Mouse (Mus musculus): Measurements from ENCODE around the gene St3gal4. TPM values are rescaled to one million over a fixed set of nuclear protein-coding genes. Genes with fewer than 3 reads are reported as not detected.
A peak's percentile ranks its signal among the peaks of the same experiment; 100 is the strongest.

The St3gal4 gene
- total and polyA plus RNA-seq, 3 experiments: 11.9 to 29.5 (median 26.1) TPM

DNA sequence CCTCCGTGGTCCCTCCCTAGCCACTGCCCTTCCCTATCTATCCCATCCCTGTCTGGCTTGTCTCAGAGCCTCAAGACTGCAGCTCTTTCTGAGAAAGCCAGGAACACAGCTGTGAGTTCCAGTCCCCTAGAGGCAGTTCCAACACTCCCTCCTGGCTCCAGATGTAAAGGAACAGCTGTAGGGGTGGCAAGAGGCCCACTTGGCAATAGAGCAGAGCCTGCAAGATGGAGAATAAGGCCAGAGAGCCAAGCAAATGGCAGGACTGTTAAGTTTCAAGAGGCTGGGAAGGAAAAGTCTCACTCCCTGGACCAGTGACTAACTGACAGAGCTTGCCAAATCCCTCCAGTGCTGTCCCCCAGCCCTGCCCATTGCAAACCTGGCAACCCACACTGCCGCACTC lies 73.3 kb downstream of the St3gal4 start:
- H3K9ac ChIP-seq (ENCODE audit: low read depth, low read length): no peak overlapping the region
- no peak for TF ChIP-seq POLR2A (IDR thresholded peaks at IDR 0.05; ENCODE audit: insufficient read depth, low read depth, low read length)
- TF ChIP-seq EP300 (IDR thresholded peaks at IDR 0.05; ENCODE audit: insufficient read depth, low read depth, low read length): peak; percentile 76; the same call in 1 of the 2 replicates
- peak; percentile 20; the same call in 1 of the 2 replicates for TF ChIP-seq CTCF (IDR thresholded peaks at IDR 0.05)
- intact Hi-C loops (cut with DNase I): loop anchor here (2.0 to 5.0 kb wide), 3 partner anchors 19 to 71 kb away; no protein-coding TSS in a partner anchor
- 11% methylated on average over 2 of the region's 2 CpGs for WGBS
- peaks cover 13% of the 10 kb centered on the region for H3K36me3 ChIP-seq (ENCODE audit: control insufficient read depth, insufficient read depth, low read length)
- no peaks in the 10 kb centered on the region for H3K27me3 ChIP-seq (ENCODE audit: control insufficient read depth, insufficient read depth, low read length)
- DNase-seq: peak; percentile 90 to 91
- H3K4me3 ChIP-seq: no peak overlapping the region
- H3K27ac ChIP-seq: peak overlapping the region; percentile 60
- H3K79me2 ChIP-seq (replicated peaks; ENCODE audit: control insufficient read depth, insufficient read depth, low read length): no peaks in the 10 kb centered on the region
- peaks cover 34% of the 10 kb centered on the region for H3K4me1 ChIP-seq (ENCODE audit: control insufficient read depth, insufficient read depth, low read length)

DNA sequence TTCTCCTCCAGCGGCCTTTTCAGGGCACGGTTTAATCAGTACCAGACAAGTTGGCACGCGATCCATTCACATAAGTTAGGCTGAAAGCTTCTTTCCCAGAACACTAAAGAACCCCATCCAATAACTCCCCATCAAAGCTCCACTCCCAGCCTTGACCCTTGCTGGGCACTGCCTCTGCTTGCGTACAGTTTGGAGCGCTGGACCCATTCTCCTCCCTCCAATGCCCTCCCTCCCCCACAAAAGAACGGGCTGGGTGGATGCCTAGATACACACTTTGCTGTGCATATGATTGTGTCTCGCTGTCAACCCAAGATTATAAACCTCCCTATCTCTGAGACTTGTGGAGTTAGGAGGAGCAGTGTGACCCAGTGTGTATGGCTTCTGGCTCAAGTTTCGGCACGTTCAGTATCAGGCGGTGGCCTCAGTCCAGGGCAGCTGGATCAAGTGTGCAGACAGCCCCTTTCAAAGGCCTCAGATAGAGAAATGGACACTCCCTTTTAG lies 74.0 kb downstream of the St3gal4 start:
- Histone ChIP-seq H3K9ac (ENCODE audit: low read depth, low read length) (no peak overlapping the region), H3K4me1 (ENCODE audit: control insufficient read depth, insufficient read depth, low read length) (peaks cover 32% of the 10 kb centered on the region), H3K27me3 (ENCODE audit: control insufficient read depth, insufficient read depth, low read length) (no peaks in the 10 kb centered on the region), H3K36me3 (ENCODE audit: control insufficient read depth, insufficient read depth, low read length) (peaks cover 10% of the 10 kb centered on the region), H3K4me3 (no peak overlapping the region), H3K79me2 (replicated peaks; ENCODE audit: control insufficient read depth, insufficient read depth, low read length) (no peaks in the 10 kb centered on the region), H3K27ac (peak overlapping the region; percentile 60)
- TF ChIP-seq CTCF (IDR thresholded peaks at IDR 0.05) (no peak), POLR2A (IDR thresholded peaks at IDR 0.05; ENCODE audit: insufficient read depth, low read depth, low read length) (no peak), EP300 (IDR thresholded peaks at IDR 0.05; ENCODE audit: insufficient read depth, low read depth, low read length) (no peak)
- DNase-seq: peak; percentile 68 to 71
- WGBS: 52% methylated on average over 11 of the region's 11 CpGs
- intact Hi-C loops (cut with DNase I): loop anchor here (2.0 to 5.0 kb wide), 3 partner anchors 18 to 72 kb away; no protein-coding TSS in a partner anchor

DNA sequence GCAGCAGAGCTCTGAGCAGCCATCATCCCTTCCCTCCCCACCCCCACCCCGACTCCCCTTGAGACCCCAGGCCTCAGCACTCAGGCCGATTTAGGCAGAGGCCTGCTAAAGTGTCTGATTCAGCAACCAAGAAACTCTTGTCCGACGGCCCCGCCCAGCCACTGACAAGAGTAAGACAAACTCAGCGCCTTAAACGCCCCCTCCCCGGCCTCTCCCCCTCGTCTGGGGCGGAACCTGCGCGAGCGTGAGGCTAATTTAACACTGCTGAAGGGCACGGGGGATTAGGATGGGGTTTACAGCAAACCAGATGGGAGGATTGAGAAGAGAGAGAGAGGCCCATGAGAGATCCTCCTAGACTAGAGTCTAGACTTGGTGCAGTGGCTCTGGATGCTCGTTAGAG lies 74.6 kb downstream of the St3gal4 start:
- H3K9ac ChIP-seq (ENCODE audit: low read depth, low read length): no peak overlapping the region
- 64% methylated on average over 15 of the region's 15 CpGs for WGBS
- intact Hi-C loops (cut with DNase I): loop anchor here (2.0 kb wide), 2 partner anchors 18 to 72 kb away; no protein-coding TSS in a partner anchor

GRCm38 (mm10) chr9:35043619-35044018 lies 75.4 kb downstream of the St3gal4 start:
- intact Hi-C loops (cut with DNase I): loop anchor here (2.0 kb wide), 2 partner anchors 17 to 73 kb away; no protein-coding TSS in a partner anchor
- TF ChIP-seq EP300 (IDR thresholded peaks at IDR 0.05; ENCODE audit: insufficient read depth, low read depth, low read length) (no peak), POLR2A (IDR thresholded peaks at IDR 0.05; ENCODE audit: insufficient read depth, low read depth, low read length) (no peak), CTCF (IDR thresholded peaks at IDR 0.05) (no peak)
- no peak overlapping the region for H3K4me3 ChIP-seq
- H3K4me1 ChIP-seq (ENCODE audit: control insufficient read depth, insufficient read depth, low read length): peaks cover 39% of the 10 kb centered on the region
- H3K27me3 ChIP-seq (ENCODE audit: control insufficient read depth, insufficient read depth, low read length): no peaks in the 10 kb centered on the region
- peak overlapping the region; percentile 34 for H3K27ac ChIP-seq
- no peak overlapping the region for H3K9ac ChIP-seq (ENCODE audit: low read depth, low read length)
- 26% methylated on average over 7 of the region's 7 CpGs for WGBS
- H3K79me2 ChIP-seq (replicated peaks; ENCODE audit: control insufficient read depth, insufficient read depth, low read length): no peaks in the 10 kb centered on the region
- peak in 1 of 2 experiments; percentile 7 for DNase-seq
- H3K36me3 ChIP-seq (ENCODE audit: control insufficient read depth, insufficient read depth, low read length): peaks cover 13% of the 10 kb centered on the region

More for the DNA sequence above, 74.6 kb downstream of the St3gal4 start:
- no peaks in the 10 kb centered on the region for H3K27me3 ChIP-seq (ENCODE audit: control insufficient read depth, insufficient read depth, low read length)
- TF ChIP-seq EP300 (IDR thresholded peaks at IDR 0.05; ENCODE audit: insufficient read depth, low read depth, low read length) (no peak), CTCF (IDR thresholded peaks at IDR 0.05) (no peak), POLR2A (IDR thresholded peaks at IDR 0.05; ENCODE audit: insufficient read depth, low read depth, low read length) (no peak)
- peak in 1 of 2 experiments; percentile 37 for DNase-seq
- no peaks in the 10 kb centered on the region for H3K79me2 ChIP-seq (replicated peaks; ENCODE audit: control insufficient read depth, insufficient read depth, low read length)
- H3K4me1 ChIP-seq (ENCODE audit: control insufficient read depth, insufficient read depth, low read length): peaks cover 36% of the 10 kb centered on the region
- H3K4me3 ChIP-seq: no peak overlapping the region
- H3K27ac ChIP-seq: peak overlapping the region; percentile 60; the same call in 1 of the 2 replicates
- peaks cover 13% of the 10 kb centered on the region for H3K36me3 ChIP-seq (ENCODE audit: control insufficient read depth, insufficient read depth, low read length)

DNA sequence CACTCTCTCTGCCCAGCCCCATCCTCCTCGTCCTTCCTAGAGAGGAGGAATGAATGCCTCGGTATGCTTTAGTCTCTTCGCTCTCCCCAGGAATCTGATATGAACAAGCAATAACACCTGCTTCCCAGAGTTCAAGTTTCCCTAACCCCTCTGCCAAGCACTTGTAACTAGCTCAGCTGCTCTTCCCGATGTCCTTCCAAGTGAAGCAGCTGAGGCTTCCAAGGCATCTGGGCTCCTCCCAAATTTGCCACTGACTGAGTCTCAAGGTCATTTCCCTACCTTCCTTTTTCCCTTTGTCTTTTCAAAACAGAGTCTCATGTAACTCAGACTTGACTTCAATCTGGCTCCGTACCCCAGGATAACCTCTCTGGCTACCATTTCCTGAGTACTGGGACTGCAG lies 77.6 kb downstream of the St3gal4 start:
- Histone ChIP-seq H3K79me2 (replicated peaks; ENCODE audit: control insufficient read depth, insufficient read depth, low read length) (no peaks in the 10 kb centered on the region), H3K4me3 (no peak overlapping the region), H3K27me3 (ENCODE audit: control insufficient read depth, insufficient read depth, low read length) (no peaks in the 10 kb centered on the region), H3K4me1 (ENCODE audit: control insufficient read depth, insufficient read depth, low read length) (peaks cover 40% of the 10 kb centered on the region), H3K9ac (ENCODE audit: low read depth, low read length) (no peak overlapping the region), H3K36me3 (ENCODE audit: control insufficient read depth, insufficient read depth, low read length) (peaks cover 10% of the 10 kb centered on the region), H3K27ac (no peak overlapping the region; the same call in 1 of the 2 replicates)
- TF ChIP-seq POLR2A (IDR thresholded peaks at IDR 0.05; ENCODE audit: insufficient read depth, low read depth, low read length): no peak
- 0 out of 2 replicates have a peak, but pooled peaks have one; percentile 51 for TF ChIP-seq EP300 (IDR thresholded peaks at IDR 0.05; ENCODE audit: insufficient read depth, low read depth, low read length)
- peak in 1 of 2 experiments; percentile 23 for DNase-seq
- intact Hi-C loops (cut with DNase I): no loop called here
- WGBS: 29% methylated on average over 5 of the region's 5 CpGs

DNA sequence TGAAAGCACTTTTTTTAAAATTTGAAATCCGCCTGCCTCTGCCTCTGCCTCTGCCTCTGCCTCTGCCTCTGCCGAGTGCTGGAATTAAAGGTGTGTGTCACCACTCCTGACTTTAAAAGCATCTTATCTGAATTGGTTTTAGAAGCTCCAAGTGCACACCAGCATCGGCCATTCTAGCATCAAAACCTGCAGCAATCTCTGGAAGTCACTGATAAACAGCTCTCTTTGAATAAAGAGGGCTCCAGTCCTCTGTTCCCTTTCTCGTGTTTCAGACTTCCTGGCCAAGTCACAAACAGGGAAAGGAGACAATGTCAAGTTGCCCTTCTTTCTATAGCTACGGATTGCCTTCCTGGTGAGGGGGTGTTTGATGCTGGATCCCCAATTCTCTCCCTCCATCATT lies 79.2 kb downstream of the St3gal4 start:
- H3K4me1 ChIP-seq (ENCODE audit: control insufficient read depth, insufficient read depth, low read length): peaks cover 26% of the 10 kb centered on the region
- 26% methylated on average over 5 of the region's 5 CpGs for WGBS
- H3K9ac ChIP-seq (ENCODE audit: low read depth, low read length): no peak overlapping the region
- peaks cover 5% of the 10 kb centered on the region for H3K36me3 ChIP-seq (ENCODE audit: control insufficient read depth, insufficient read depth, low read length)
- no peak overlapping the region for H3K4me3 ChIP-seq
- no peak for DNase-seq
- no peaks in the 10 kb centered on the region for H3K27me3 ChIP-seq (ENCODE audit: control insufficient read depth, insufficient read depth, low read length)
- TF ChIP-seq POLR2A (IDR thresholded peaks at IDR 0.05; ENCODE audit: insufficient read depth, low read depth, low read length) (no peak), EP300 (IDR thresholded peaks at IDR 0.05; ENCODE audit: insufficient read depth, low read depth, low read length) (no peak), CTCF (IDR thresholded peaks at IDR 0.05) (no peak)
- H3K27ac ChIP-seq: peak overlapping the region; percentile 59
- no peaks in the 10 kb centered on the region for H3K79me2 ChIP-seq (replicated peaks; ENCODE audit: control insufficient read depth, insufficient read depth, low read length)
- intact Hi-C loops (cut with DNase I): loop anchor here (10.0 kb wide), 1 partner anchor 505 kb away; no protein-coding TSS in a partner anchor

All from heart, adult 2 months (tissue).